Mouse (Mus musculus): Measurements from ENCODE around the gene Srrt. TPM values are rescaled to one million over a fixed set of nuclear protein-coding genes. Genes with fewer than 3 reads are reported as not detected.

Srrt gene
- polyA plus RNA-seq, 1 experiment = 178 TPM

DNA sequence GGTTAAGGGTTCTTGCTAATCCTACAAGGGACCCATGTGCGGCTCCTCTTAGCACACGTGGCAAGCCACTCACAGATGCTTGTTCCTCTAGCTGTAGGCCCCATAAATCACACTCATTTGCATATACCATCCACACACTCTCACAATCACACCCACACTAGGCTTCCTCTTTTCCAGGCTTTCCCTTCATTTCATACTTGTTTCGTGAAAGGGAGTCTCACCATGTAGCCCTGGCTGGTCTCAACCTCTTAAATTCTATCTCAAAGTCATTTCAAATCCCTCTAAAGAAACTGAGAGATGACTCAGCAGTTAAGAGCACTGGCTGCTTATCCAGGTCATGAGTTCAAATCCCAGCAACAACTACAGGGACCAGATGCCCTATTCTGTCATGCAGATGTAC, 1.7 kb downstream of the Srrt start:
- Histone ChIP-seq H3K4me3 (ENCODE audit: control insufficient read depth, low read depth, low read length) (peak overlapping the region; percentile 52), H3K27ac (ENCODE audit: control insufficient read depth, insufficient read depth, low read depth, low read length) (no peak overlapping the region), H3K27me3 (ENCODE audit: control insufficient read depth, insufficient read depth, low read length) (no peaks in the 10 kb centered on the region), H3K4me1 (ENCODE audit: control insufficient read depth, insufficient read depth, low read length) (peaks cover 2% of the 10 kb centered on the region), H3K36me3 (ENCODE audit: control insufficient read depth, insufficient read depth, low read length) (peaks cover 13% of the 10 kb centered on the region)
- TF ChIP-seq POLR2A (IDR thresholded peaks at IDR 0.05; ENCODE audit: control insufficient read depth, low read depth, low read length) = no peak
- TF ChIP-seq CTCF (IDR thresholded peaks at IDR 0.05; ENCODE audit: control insufficient read depth, insufficient read depth, insufficient replicate concordance, low read depth, low read length) = no peak

DNA sequence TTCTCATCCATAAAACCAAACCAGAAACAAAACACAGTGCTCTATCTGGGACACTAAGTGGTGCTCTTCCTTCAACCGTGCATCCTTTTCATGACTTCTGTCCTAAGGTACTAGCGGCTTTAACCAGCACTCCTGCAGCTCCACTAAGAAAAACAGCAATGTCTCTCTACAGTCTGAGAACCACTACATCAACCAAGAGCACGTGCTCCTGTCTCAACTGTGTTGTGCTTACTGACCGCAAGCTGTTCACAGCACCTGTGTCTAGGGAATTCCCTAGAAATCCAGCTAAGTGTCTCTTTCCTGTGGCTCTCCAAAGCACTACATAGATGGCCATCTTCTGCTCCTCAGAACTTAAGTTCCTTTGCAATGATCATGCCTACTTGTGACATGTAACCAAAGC, 2.7 kb downstream of the Srrt start:
- peaks cover 2% of the 10 kb centered on the region for H3K4me1 ChIP-seq (ENCODE audit: control insufficient read depth, insufficient read depth, low read length)
- peaks cover 15% of the 10 kb centered on the region for H3K36me3 ChIP-seq (ENCODE audit: control insufficient read depth, insufficient read depth, low read length)
- no peak overlapping the region for H3K27ac ChIP-seq (ENCODE audit: control insufficient read depth, insufficient read depth, low read depth, low read length)
- H3K4me3 ChIP-seq (ENCODE audit: control insufficient read depth, low read depth, low read length) = no peak overlapping the region
- TF ChIP-seq CTCF (IDR thresholded peaks at IDR 0.05; ENCODE audit: control insufficient read depth, insufficient read depth, insufficient replicate concordance, low read depth, low read length) = no peak
- no peak for TF ChIP-seq POLR2A (IDR thresholded peaks at IDR 0.05; ENCODE audit: control insufficient read depth, low read depth, low read length)
- H3K27me3 ChIP-seq (ENCODE audit: control insufficient read depth, insufficient read depth, low read length) = no peaks in the 10 kb centered on the region

DNA sequence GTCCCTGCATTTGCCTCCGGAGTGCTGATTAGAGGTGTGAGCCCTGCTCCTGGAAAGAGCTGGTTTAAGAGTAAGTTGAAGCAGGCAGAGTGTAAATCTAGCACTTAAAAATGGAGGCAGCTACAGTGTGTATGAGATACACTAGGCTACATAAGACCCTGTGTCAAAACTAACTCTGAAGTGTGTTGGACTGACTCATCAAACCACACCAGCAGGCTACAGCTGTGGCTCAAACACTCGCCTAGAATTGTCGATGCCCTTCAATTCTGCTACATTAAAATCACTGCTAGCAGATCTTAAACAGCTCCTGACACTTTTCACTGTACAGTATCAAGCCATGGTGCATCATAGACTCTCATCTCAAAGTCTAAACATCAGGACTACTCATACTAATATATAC, 3.3 kb downstream of the Srrt start:
- Histone ChIP-seq H3K4me1 (ENCODE audit: control insufficient read depth, insufficient read depth, low read length) (peaks cover 2% of the 10 kb centered on the region), H3K27me3 (ENCODE audit: control insufficient read depth, insufficient read depth, low read length) (no peaks in the 10 kb centered on the region), H3K36me3 (ENCODE audit: control insufficient read depth, insufficient read depth, low read length) (peaks cover 15% of the 10 kb centered on the region), H3K4me3 (ENCODE audit: control insufficient read depth, low read depth, low read length) (no peak overlapping the region), H3K27ac (ENCODE audit: control insufficient read depth, insufficient read depth, low read depth, low read length) (no peak overlapping the region)
- no peak for TF ChIP-seq CTCF (IDR thresholded peaks at IDR 0.05; ENCODE audit: control insufficient read depth, insufficient read depth, insufficient replicate concordance, low read depth, low read length)
- no peak for TF ChIP-seq POLR2A (IDR thresholded peaks at IDR 0.05; ENCODE audit: control insufficient read depth, low read depth, low read length)

- Histone ChIP-seq H3K4me3 (ENCODE audit: control insufficient read depth, low read depth, low read length) (no peak overlapping the region), H3K27ac (ENCODE audit: control insufficient read depth, insufficient read depth, low read depth, low read length) (peak overlapping the region; percentile 6; the same call in 1 of the 2 replicates), H3K27me3 (ENCODE audit: control insufficient read depth, insufficient read depth, low read length) (no peaks in the 10 kb centered on the region), H3K36me3 (ENCODE audit: control insufficient read depth, insufficient read depth, low read length) (peaks cover 15% of the 10 kb centered on the region), H3K4me1 (ENCODE audit: control insufficient read depth, insufficient read depth, low read length) (peaks cover 2% of the 10 kb centered on the region)
- no peak for TF ChIP-seq POLR2A (IDR thresholded peaks at IDR 0.05; ENCODE audit: control insufficient read depth, low read depth, low read length)
- no peak for TF ChIP-seq CTCF (IDR thresholded peaks at IDR 0.05; ENCODE audit: control insufficient read depth, insufficient read depth, insufficient replicate concordance, low read depth, low read length)
Measured at GRCm38 (mm10) chr5:137303609-137304008, 3.9 kb downstream of the Srrt start.

DNA sequence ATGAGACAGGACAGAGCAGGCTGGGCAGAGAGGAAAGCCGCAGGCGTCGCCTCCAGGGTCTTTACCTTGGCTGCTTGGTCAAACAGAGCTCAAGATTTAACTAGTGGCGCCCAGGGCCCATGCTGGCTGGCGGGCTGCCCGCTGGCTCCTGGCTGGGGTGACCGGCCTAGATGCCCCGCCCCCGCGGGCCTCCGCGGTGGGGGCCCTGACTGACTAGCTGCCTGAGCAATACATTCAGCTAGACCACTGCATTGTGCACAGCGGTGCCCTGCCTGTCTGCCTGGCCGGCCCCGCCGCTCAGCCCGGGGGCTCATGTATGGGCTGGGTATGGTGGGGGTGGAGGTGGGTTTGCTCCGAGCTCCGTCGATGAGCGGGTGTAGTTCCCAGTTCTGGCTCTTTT, 6.2 kb downstream of the Srrt start:
- Histone ChIP-seq H3K4me3 (ENCODE audit: control insufficient read depth, low read depth, low read length) (no peak overlapping the region), H3K36me3 (ENCODE audit: control insufficient read depth, insufficient read depth, low read length) (peaks cover 19% of the 10 kb centered on the region), H3K4me1 (ENCODE audit: control insufficient read depth, insufficient read depth, low read length) (peaks cover under 1% of the 10 kb centered on the region), H3K27ac (ENCODE audit: control insufficient read depth, insufficient read depth, low read depth, low read length) (no peak overlapping the region), H3K27me3 (ENCODE audit: control insufficient read depth, insufficient read depth, low read length) (no peaks in the 10 kb centered on the region)
- TF ChIP-seq POLR2A (IDR thresholded peaks at IDR 0.05; ENCODE audit: control insufficient read depth, low read depth, low read length) = no peak
- no peak for TF ChIP-seq CTCF (IDR thresholded peaks at IDR 0.05; ENCODE audit: control insufficient read depth, insufficient read depth, insufficient replicate concordance, low read depth, low read length)

GRCm38 (mm10) chr5:137299240-137299639, 8.2 kb downstream of the Srrt start:
- TF ChIP-seq CTCF (IDR thresholded peaks at IDR 0.05; ENCODE audit: control insufficient read depth, insufficient read depth, insufficient replicate concordance, low read depth, low read length) (no peak), POLR2A (IDR thresholded peaks at IDR 0.05; ENCODE audit: control insufficient read depth, low read depth, low read length) (no peak)
- Histone ChIP-seq H3K27ac (ENCODE audit: control insufficient read depth, insufficient read depth, low read depth, low read length) (no peak overlapping the region), H3K27me3 (ENCODE audit: control insufficient read depth, insufficient read depth, low read length) (no peaks in the 10 kb centered on the region), H3K4me3 (ENCODE audit: control insufficient read depth, low read depth, low read length) (no peak overlapping the region), H3K36me3 (ENCODE audit: control insufficient read depth, insufficient read depth, low read length) (peaks cover 18% of the 10 kb centered on the region), H3K4me1 (ENCODE audit: control insufficient read depth, insufficient read depth, low read length) (peaks cover 11% of the 10 kb centered on the region)

DNA sequence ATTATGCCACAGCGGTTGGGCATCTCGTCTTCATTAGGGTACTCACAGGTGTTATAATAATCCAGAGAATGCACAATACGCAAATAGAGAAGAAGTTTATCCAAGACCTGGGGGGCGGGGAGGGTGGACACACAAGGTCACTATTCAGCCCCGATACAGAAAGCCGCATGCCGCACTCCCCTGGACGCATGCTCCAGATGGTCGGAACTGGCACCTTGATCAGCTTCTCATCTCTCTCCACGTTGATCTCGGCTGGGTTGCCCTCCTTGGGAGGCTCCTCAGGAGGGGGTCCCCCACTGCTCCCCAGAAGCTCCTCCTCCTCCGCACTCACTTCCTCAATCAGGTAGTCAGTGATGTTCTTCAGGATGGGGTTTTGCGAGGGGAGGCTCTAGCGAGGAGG, 10.3 kb downstream of the Srrt start:
- no peak overlapping the region for H3K4me3 ChIP-seq (ENCODE audit: control insufficient read depth, low read depth, low read length)
- H3K27ac ChIP-seq (ENCODE audit: control insufficient read depth, insufficient read depth, low read depth, low read length) = no peak overlapping the region
- TF ChIP-seq POLR2A (IDR thresholded peaks at IDR 0.05; ENCODE audit: control insufficient read depth, low read depth, low read length) (no peak), CTCF (IDR thresholded peaks at IDR 0.05; ENCODE audit: control insufficient read depth, insufficient read depth, insufficient replicate concordance, low read depth, low read length) (no peak)
- peaks cover 13% of the 10 kb centered on the region for H3K36me3 ChIP-seq (ENCODE audit: control insufficient read depth, insufficient read depth, low read length)
- H3K4me1 ChIP-seq (ENCODE audit: control insufficient read depth, insufficient read depth, low read length) = peaks cover 19% of the 10 kb centered on the region
- H3K27me3 ChIP-seq (ENCODE audit: control insufficient read depth, insufficient read depth, low read length) = no peaks in the 10 kb centered on the region

DNA sequence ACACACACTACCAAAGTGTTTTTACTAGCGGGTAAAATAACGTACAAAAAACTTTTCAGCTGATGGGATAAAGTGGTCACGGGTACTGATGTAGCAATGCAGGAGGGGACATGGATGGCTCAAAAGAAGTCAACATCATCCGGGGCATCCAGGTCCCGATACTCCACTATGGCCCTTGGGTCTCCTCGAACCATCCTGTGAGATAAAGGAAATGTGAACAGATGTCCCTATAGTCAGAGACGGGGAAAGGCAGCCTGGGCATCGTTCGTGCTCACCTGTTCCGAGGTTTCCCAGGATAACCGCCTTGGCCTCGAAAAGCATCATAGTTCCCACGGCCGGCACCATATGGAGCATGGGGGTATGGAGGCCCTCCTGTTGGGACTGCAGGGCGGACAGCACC, 11.8 kb downstream of the Srrt start:
- TF ChIP-seq CTCF (IDR thresholded peaks at IDR 0.05; ENCODE audit: control insufficient read depth, insufficient read depth, insufficient replicate concordance, low read depth, low read length) (no peak), POLR2A (IDR thresholded peaks at IDR 0.05; ENCODE audit: control insufficient read depth, low read depth, low read length) (no peak)
- no peak overlapping the region for H3K4me3 ChIP-seq (ENCODE audit: control insufficient read depth, low read depth, low read length)
- H3K27ac ChIP-seq (ENCODE audit: control insufficient read depth, insufficient read depth, low read depth, low read length) = no peak overlapping the region
- H3K36me3 ChIP-seq (ENCODE audit: control insufficient read depth, insufficient read depth, low read length) = peaks cover 5% of the 10 kb centered on the region
- peaks cover 19% of the 10 kb centered on the region for H3K4me1 ChIP-seq (ENCODE audit: control insufficient read depth, insufficient read depth, low read length)
- H3K27me3 ChIP-seq (ENCODE audit: control insufficient read depth, insufficient read depth, low read length) = no peaks in the 10 kb centered on the region
